Mouse (Mus musculus) embryo, embryonic 10 days (tissue): ENCODE data around the gene Ncbp1.
"Not testable (repeated sequence)": the region's sequence is repeated elsewhere in the genome, so short reads cannot be mapped to it uniquely, and the experiment has no call there.

Experiments used
- DNase-seq: peaks from one replicate; pipeline ENCODE4 v3.0.0-alpha.2; 2015; ENCODE audit warnings: low spot score

Gene Ncbp1

DNA sequence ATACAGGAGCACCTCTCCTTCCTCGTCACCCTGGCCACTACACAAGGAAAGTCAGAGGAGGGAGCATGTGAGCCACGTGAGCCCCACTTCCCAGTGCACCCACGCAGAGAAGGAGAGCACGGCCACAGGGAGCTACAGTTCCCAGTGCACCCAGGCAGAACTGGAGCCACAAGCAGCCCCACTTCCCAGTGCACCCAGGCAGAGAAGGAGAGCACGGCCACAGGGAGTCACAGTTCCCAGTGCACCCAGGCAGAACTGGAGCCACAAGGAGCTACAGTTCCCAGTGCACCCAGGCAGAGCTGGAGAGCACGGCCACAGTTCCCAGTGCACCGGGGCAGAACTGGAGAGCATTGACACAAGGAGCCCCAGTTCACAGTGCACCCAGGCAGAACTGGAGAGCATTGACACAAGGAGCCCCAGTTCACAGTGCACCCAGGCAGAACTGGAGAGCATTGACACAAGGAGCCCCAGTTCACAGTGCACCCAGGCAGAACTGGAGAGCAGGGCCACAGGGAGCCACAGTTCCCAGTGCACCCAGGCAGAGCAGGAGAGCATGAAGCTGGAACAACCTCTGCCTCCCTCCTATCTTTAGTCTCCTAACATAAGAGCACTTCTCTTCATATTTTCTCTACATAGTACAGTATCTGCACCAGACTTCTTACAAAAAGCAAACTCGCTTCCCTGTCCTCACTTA lies 9.0 kb upstream of the Ncbp1 start:
- no peak for DNase-seq

DNA sequence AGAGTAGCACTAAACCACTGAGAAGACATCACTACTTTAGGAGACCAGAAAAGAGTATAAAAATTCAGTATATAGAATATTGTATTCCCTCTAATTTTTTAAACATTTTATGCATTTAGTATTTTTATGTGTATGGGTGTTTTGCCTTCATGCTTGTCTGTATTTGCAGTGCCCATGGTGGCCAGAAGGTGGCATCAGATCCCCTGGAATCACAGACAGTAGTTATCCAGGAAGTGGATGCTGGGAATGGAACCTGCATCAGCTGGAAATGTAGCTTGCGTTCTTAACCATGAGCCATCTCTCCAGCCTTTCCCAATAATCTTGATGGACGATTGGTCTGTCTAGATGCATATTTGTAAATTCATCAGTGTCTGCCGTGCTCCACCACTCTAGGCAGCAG lies 8.2 kb upstream of the Ncbp1 start:
- DNase-seq: peak; percentile 76

DNA sequence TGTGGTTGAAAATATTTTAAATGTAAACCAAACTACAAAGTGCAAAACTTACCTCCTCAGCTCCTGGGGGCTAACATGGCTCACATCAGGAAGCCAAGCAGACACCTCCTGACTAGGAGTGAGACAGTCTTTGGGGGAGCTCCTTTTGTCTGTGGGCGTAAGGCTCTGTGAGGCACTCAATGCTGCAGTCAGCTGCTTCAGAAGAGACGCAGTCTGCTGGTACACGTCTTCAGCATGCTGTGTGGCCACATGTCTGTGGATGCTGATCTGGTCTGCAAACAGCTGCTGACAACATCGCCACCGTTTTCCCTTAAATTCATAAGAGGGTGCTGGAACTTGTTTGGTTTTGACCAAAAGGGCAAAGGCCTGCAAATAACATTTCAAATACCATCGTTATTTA lies 6.6 kb upstream of the Ncbp1 start:
- no peak for DNase-seq

DNA sequence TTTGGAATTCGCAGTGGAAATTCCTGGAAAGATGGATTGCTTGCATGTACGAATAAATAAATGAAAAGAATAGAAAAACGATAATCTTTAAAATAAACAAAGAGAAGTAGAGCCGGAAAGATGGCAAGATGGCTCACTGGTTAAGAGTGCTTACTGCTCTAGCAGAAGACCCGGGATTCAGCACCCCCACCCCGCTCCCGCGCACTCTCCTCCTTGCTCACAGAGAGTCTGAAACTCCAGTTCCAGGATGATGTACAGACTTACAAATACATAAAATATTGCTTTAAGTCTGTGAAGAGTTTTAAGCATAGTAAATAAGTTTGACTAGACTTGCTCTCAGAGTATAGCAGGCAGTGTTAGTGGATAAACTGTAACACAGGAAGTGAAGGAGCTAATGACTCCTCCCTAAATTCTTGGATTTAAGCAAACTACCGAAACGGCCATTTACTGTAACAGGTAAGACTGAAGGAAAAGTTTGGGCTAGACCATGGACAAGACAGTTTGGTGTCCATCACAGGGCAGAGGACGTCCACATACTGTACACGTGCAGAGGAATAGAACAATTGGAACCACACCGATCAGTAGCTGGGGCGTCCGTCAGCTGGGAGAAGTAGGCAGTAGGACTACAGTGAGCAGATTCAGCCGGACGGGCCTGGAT lies 655 bp upstream of the Ncbp1 start:
- peak; percentile 18 for DNase-seq

DNA sequence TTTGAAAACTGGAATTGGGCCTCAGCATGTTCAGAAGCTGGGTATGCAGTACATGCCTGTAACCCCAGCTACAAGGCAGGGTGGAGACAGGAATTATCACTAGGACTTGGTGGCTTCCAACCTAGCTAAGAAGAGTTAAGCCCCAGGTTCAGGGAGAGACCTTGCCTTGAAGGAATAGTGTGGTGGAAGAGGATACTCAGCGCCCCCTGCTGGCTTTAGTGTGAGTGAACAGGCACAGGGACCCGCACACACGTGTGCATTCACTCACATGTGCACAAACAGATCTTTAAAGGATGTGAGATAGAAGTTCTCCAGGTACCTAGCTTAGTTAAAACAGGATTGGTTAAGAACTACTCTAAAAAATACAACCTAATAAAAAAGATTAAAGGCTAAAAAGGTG lies 5.9 kb downstream of the Ncbp1 start:
- no peak for DNase-seq

DNA sequence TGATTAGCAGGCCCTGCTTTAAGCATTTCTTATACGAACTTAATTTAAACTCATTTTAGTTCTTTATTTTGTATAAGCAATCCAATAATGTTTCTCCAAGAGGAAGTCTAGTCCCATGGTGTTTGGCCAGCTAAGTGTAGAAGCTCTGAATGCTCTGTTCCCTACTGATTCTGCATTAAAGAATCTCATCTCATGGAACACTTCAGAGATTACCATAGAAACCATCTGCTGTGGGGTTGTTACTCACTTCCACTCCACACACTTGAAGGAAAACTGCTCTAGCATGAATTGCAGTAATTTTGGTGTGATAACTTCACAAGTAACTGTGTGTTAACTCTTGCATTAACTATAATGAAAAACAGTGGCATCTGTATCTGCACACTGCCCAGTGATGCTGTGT lies 8.5 kb downstream of the Ncbp1 start:
- no peak for DNase-seq

DNA sequence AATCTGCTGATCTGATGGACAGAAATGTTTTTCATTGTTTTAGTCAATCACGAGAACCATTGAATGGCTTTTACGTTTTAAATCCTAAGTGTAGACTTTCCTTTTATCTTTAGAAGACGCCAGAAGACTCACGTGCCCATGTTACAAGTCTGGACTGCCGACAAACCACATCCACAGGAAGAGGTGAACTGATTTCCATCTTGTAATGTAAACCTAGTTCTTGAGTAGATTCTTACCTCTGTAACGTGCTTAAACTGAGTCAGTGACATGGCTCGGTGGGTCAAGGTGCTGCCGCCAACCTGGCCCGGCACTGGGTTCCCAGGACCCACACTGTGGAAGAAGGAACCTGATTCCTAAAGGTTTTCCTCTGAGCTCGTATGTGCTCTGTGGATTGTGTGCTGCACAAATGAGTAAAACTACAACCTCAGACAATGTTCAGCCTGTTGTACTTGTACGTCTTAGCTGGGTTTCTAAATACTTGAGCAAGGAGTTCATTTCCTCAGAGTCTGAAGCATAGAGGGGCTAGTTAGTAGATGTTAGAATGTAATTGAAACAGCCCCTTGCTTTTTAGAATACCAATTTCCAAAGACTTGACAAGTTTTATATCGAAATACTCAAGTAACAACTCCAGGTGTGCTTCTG lies 13.6 kb downstream of the Ncbp1 start:
- DNase-seq: no peak

DNA sequence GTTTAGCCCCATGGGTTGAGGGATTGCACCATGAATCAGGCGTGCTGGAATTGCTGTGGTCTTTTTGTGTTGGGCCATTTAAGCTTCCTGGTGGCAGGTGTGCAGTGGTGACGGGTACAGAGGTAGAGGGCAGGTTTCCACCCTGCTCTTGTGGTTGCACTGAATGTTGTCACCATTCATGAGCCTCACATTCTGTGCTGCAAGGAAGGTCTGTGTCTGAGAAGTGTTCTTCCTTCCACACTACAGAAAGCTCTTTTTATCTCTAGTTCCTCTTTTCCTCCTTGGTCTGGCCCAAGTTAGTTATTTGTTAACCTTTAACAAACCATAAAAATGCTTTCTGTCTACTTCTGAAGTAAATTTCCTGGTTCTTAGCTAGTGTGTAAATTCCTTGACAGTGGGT lies 25.6 kb downstream of the Ncbp1 start:
- no peak for DNase-seq

DNA sequence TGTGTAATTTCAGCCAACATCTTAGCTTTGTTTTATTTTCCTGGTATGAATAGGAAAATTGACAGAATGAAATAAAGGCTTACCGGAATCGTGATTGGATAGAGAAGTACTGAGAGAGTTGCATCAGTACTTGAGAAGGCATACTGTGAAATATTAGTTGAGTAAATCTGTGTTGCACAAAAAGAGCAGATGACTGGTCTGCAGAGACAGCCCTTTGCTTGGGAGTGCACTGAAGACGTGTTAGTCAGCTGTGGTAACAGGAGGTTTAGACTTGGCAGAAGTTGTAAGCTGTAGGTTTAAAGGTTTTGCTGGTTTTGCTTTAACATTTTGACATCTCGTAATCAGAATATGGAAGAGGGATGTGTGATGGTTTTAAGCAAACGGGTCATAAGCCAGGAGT lies 27.4 kb downstream of the Ncbp1 start:
- DNase-seq: no peak

DNA sequence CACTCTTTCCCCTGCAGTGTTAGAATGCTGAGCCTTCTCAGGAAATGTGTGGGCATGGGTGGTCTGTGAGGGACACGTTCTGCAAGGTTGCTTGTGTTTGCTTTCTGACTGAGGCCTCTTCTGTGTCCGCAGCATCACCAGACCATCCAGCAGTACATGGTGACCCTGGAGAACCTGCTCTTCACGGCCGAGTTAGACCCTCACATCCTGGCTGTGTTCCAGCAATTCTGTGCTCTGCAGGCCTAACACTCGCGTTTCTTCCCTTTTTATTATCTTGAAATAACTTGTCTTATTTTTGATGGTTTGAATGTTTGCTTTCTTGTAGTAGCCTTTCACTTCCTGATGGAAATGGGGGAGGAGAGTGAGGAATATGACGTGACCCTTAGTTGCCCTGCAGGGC lies 33.3 kb downstream of the Ncbp1 start:
- DNase-seq: no peak

DNA sequence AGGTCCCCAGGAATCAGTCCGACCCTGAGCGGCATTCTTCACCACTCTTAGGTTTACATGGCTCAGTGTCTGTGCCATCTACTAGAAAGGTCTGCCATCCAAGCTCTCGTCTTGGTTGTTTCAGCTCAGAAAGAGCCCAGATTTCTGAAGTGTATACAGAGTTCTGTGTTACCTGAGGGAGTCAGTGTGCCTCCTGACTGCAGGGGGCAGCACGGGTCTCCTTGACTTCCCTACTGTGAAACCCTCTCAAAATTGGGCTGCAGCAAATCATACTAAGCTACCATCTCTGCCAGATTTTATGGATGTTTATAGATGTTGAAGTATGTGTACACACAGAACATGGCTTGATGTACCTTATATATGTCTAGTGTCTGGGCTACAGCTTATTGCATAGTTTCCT lies 37.9 kb downstream of the Ncbp1 start:
- no peak for DNase-seq

DNA sequence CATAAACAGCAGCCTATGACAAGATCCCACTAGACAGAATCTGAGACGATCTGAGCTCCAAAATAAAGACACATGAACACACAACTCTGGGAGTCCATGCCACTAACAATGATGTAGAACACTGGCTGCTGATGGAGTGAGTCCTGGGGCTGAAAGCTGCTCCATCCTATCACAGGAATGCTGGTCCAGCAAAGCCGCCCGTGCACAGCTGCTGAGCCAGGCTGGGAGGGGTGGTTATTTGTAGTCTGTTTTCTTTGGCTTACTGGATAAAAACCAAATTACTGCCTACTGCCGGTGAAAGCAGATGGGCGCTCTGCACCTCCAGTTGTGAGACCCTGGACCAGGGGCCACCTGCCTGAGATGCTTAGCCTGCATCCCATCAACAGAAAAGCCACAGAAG lies 38.6 kb downstream of the Ncbp1 start:
- DNase-seq: no peak

DNA sequence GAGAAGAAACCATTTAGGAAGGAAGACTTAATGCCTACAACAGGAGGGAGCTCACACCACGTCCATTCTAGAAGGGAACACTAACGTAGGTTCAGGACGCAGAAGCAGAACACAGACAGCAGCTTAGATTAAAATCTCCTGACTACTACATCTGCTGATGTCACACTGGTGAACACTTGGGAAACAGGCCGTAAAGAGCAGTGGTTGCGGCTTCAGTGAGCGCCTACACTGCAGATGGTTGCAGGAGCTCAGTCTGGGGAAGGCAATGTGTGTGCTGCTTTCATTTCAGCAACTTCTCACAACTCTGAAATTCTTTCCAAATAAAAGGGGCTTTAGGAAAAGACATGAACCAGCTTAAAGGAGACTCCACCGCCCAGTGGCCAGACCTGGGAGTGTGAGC lies 39.1 kb downstream of the Ncbp1 start:
- DNase-seq: no peak

DNA sequence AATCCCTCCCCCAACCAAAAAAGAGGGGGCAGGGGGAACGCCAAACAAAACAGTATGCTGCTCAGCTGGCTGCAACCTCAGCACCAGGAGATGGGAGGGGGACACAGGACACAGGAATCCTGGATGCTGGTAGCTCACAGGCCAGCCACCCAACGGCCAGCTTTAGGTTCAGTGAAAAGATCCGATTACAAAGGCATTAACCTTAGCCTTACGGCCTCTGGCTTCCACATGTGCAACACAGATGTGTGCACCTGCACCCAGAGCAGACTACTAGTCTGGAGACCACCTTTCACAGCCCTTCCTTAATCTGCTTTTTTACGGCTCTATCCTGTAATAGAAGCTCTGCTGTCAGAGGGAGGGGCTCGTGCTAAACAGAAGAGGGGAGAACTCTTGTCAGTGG lies 42.8 kb downstream of the Ncbp1 start:
- peak; percentile 45 for DNase-seq

DNA sequence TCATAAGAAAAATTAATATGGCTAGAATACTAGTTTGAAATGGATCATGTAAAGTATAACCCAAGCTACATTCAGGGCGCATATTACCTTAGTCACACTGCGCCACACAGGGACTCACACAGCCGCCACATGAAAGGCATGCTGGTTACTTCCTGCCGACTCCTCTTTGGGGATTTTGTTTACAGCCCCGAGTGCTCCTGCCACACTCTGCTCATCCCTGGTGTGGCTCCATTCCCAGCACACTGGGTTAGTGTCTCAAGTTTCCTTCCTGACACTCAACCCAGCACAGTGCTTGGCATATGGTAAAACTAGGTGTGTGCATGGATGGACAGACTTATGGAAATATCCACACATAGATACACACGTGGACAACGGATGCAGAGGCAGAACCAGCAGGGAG lies 43.8 kb downstream of the Ncbp1 start:
- DNase-seq: no peak

DNA sequence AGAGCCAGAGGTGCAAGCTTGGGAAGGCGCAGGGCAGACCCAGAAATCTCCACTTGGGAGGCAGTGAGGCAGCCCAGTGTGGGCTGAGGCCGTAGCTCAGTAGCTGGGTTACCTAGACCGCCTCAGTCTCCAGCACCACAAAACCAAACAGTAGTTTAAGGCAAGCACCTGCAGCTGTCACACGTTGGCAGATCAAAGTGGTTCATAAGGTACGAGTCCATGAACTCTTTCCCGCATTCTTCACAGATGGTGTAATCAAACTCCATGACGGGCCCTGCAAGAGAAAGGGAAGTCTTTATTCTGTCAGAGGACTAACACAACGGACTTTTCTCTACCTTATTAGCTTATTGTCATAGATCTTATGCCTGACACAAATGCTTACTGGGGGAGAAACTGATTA lies 47.0 kb downstream of the Ncbp1 start:
- DNase-seq: no peak

DNA sequence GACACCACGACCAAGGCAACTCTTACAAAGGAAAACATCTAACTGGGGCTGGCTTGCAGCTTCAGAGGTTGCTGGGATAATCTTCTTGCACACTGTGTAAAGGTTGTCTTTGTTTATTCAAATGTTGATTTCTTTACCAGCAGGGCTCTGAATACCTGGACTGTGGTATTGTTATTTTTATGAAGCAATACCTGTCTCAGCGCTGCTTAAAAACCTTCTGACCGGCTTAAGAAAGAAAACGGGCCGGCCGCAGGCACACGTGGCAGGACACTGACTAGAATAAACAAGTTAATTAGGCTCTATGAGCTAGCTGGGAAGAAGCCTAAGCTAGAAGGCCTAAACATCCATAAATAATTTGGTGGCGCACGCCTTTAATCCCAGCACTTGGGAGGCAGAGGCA lies 47.5 kb downstream of the Ncbp1 start:
- DNase-seq: no peak

DNA sequence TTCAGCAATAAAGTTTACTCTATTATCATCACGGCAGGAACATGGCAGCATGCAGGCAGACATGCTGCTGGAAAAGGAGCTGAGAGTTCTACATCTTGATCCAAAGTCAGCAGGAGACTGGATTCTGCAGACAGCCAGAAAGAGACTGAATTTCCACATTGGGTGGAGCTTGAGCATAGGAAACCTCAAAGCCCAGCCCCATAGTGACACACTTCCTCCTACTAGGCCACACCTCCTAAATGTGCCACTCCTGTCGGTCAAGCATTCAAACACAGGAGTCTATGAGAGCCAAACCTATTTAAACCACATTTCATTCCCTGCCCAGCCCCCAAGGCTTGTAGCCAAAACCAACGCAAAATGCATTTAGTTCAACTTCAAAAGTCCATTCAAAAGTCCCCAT lies 48.1 kb downstream of the Ncbp1 start:
- no peak for DNase-seq

DNA sequence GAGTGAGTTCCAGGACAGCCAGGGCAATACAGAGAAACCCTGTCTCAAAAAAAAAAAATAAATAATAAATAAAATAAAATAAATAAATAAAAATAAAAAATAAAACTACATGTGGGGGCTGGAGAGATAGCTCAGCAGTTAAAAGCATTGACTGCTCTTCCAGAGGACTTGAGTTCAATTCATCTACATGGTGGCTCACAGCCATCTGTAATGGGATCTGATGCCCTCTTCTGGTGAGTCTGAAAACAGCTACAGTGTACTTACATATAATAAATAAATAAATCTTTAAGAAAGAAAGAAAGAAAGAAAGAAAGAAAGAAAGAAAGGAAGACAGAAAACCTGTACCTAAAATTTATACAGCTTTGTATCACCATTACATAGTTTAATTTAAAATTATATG lies 53.6 kb downstream of the Ncbp1 start:
- not testable (repeated sequence) for DNase-seq

DNA sequence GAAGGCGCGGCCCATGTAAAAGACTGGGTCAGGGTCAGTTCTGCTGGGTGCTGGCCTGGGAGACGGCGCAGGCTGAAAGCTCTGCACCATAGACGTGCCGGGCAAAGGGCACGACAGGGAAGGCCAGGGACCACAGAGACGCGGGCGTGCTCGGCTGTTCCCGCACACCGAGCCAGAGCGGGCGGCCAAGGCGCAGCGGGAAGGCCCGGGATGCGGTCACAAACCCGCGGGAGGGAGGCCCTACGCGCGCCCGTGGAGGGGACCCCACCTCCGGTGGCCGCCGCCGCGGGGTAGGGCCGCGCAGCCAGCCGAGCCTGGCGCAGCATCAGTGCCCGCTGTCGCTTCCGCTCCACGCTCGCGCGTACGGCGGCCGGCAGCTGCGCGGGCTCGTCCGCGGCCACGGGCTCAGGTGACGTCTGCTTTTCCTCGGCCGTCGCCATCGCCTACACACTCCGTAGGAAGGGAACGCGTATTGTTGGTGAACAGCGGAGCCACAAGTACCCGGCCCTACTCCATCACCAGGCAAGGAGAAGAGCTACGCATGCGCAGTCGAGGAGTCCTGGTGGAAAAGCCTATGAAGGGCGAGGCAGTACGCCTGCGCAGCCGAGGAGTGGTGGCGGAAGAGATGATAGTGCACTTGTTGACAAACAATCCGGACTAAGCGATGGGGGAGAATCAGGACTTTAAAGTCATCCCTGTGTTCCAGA lies 57.5 kb downstream of the Ncbp1 start, which contains the start of gene Xpa:
TSS of gene Xpa (minus strand) at position 531 of the 707 bp plus-strand sequence.
- DNase-seq: peak; percentile 99

DNA sequence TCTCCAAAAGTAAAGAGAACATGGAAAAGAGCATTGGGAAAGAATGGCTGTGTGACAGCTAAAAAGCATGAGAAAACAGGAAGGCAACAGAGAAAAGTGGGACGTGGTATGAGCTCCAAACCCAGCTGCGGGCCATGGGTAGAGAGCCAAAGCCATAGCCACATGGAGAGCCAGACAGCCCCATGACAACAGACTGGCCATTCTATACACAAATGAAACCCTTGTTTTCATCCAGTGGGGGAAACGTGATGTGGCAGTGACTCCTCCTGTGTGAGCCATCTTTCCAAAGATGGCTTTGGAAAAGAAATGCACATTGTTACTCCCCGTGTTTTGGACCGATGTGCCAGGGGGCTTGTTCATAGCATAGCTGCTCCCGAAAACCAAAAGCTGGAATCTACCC lies 58.1 kb downstream of the Ncbp1 start:
- DNase-seq: no peak

DNA sequence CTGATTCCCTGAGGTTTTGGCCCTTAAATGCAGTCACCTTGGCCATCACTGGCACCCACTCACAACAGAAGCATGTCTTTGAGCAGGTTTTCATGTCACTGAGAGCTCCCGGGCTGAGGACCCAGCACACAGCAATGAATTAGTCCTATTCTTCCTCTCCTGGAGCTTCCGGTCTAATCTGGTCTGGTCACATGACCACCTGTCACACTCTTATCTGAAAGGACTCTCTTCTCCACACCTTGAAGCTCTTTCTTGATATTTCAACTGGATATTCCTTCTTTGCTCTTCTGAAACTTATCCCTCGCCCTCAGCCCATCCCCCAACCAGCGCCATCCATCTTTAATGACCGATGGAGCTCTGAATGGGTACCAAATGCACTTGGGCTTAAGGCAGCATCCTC lies 59.7 kb downstream of the Ncbp1 start:
- DNase-seq: no peak
